Mouse (Mus musculus): ENCODE data around the gene Tctex1d4.

DNA sequence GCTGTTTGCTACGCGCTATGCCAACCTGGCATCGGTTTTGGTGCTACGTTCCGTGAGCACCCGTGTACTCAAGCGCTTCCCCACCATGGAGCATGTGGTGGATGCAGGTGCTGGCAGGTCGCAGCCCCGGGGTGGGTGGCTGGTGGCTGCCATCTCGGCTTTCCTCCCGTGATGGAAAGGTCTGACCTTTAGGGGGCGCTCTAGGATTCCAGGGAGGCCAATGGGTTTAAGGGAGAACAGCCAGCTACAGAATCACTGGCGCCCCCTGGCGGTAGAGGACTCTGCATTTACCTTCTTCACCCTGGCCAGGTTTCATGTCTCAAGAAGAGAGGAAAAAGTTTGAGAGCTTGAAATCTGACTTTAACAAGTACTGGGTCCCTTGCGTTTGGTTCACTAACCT, 19.6 kb downstream of the Tctex1d4 start:
- TF ChIP-seq GATA1 (IDR thresholded peaks at IDR 0.05; ENCODE audit: low read length), result no peak
- TF ChIP-seq TAL1 (IDR thresholded peaks at IDR 0.05; ENCODE audit: low read length), result no peak
